Mouse (Mus musculus) heart, embryonic 12.5 days (tissue): ENCODE data around the gene Mgll. TPM values are rescaled to one million over a fixed set of nuclear protein-coding genes. Genes with fewer than 3 reads are reported as not detected.

ENCODE experiments used
- ATAC-seq: fragments of 200-750 bp; cut with Nextera tagmentation; 2 replicates; pipeline ENCODE4 v1.8.0; 2017; ENCODE audit warnings: moderate TSS enrichment, moderate library complexity; ENCODE audit not compliant: insufficient number of reproducible peaks, low FRiP score
- H3K27ac ChIP-seq: fragments of 300-500 bp; sonication (generic); 2 replicates; pipeline ENCODE4 v1.5.1; 2016; ENCODE audit warnings: mild to moderate bottlenecking, moderate library complexity; ENCODE audit not compliant: poor library complexity, severe bottlenecking
- H3K27me3 ChIP-seq: fragments of 300-500 bp; sonication (generic); replicated peaks from 2 replicates; pipeline ENCODE4 v1.6.1; 2016; ENCODE audit warnings: mild to moderate bottlenecking, moderate library complexity
- H3K36me3 ChIP-seq: fragments of 300-500 bp; sonication (generic); 2 replicates; pipeline ENCODE4 v1.6.1; 2016; ENCODE audit warnings: mild to moderate bottlenecking, moderate library complexity
- H3K4me1 ChIP-seq: fragments of 300-500 bp; sonication (generic); replicated peaks from 2 replicates; pipeline ENCODE4 v1.6.1; 2016; ENCODE audit warnings: mild to moderate bottlenecking
- H3K4me2 ChIP-seq: fragments of 300-500 bp; sonication (generic); 2 replicates; pipeline ENCODE4 v1.6.1; 2016; ENCODE audit warnings: mild to moderate bottlenecking, moderate library complexity
- H3K4me3 ChIP-seq: fragments of 300-500 bp; sonication (generic); 2 replicates; pipeline ENCODE4 v1.5.1; 2016; ENCODE audit warnings: mild to moderate bottlenecking
- H3K9ac ChIP-seq: fragments of 300-500 bp; sonication (generic); 2 replicates; pipeline ENCODE4 v1.6.1; 2016; ENCODE audit warnings: mild to moderate bottlenecking, moderate library complexity
- H3K9me3 ChIP-seq: fragments of 300-500 bp; sonication (generic); replicated peaks from 2 replicates; pipeline ENCODE4 v1.6.1; 2016; ENCODE audit warnings: mild to moderate bottlenecking, moderate library complexity
- WGBS: fragments of 180-500 bp; shearing (Covaris S2); methylation state at CpG from one replicate; pipeline ENCODE4 v1.1.7; 2016; 5-methylcytosine and 5-hydroxymethylcytosine counted together
- polyA plus RNA-seq: library from polyadenylated mRNA; unstranded; fragments of >200 nt; fragmentation: Nextera tagmentation; extraction: Ambion mirVana; gene quantifications from 2 replicates; pipeline ENCODE4 v1.2.1, GENCODE M21; 2016

Mgll gene
- polyA plus RNA-seq, 1 experiment from 2014 or later, result 9.2 TPM

DNA sequence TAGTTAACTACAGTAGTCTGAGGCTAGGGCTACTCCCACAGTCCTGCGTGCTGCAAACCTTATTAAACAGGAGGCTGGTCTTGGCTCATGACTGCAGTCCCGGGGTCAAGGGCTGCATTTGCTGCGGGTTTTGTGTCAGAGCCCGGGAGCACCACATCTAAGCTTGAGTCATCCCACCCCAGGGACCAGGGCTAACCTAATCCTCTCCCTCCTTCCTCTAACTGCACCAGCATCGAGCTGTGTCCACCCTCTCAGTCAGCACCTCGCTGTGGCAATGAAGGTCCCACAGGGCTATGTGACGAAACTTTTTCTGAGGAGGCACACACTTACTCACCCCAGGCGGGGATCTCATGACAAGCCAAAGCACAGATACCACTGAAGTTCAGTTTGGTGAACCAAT lies 22.1 kb downstream of the Mgll start:
- H3K27ac ChIP-seq, result no peak overlapping the region
- H3K36me3 ChIP-seq, result no peaks in the 10 kb centered on the region
- H3K9ac ChIP-seq, result no peak overlapping the region
- 78% methylated on average over 8 of the region's 8 CpGs for WGBS
- no peak overlapping the region for H3K4me3 ChIP-seq
- no peak for ATAC-seq
- no peaks in the 10 kb centered on the region for H3K9me3 ChIP-seq
- no peaks in the 10 kb centered on the region; the same call in 1 of the 2 replicates for H3K27me3 ChIP-seq
- no peaks in the 10 kb centered on the region for H3K4me1 ChIP-seq
- no peak overlapping the region for H3K4me2 ChIP-seq

DNA sequence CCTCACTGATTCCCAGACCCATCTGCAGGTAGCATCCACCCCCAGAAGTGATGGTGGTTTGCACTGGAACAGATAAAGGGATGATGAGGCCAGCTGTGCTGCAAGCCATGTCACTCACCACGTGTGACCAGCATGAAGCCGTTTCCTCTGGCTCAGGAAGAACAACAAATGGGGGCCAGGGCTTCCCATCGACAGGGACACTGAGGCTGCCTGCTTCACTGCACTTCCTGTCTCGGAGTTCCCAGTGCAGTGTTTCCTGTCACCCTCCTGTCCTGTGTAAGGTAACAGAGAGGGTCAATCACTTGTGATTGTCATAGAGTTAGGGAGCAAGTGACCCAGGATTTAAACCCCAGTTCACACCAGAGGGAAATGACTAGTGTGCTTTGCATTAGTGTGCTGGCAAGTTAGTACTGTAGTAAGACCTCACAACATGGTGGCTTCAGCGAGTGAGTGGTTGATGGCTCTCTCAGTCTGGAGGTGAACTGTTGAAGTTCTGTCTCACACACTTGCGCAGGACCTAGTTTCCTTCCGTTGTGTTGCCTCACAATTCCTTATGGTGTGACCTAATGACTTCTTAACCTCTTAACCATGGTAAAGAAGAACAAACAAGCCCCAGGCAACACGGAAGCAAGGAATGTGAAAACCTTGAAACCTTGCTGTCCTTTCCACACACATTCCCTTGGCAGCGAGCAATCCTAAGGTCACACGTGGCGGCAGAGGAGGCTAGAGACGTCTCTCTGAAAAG lies 23.3 kb downstream of the Mgll start:
- no peak overlapping the region for H3K4me2 ChIP-seq
- no peaks in the 10 kb centered on the region for H3K27me3 ChIP-seq
- WGBS, result 64% methylated on average over 12 of the region's 12 CpGs
- no peak overlapping the region for H3K27ac ChIP-seq
- peaks cover 4% of the 10 kb centered on the region for H3K4me1 ChIP-seq
- no peaks in the 10 kb centered on the region for H3K9me3 ChIP-seq
- no peak overlapping the region for H3K4me3 ChIP-seq
- no peak overlapping the region for H3K9ac ChIP-seq
- ATAC-seq, result no peak
- no peaks in the 10 kb centered on the region for H3K36me3 ChIP-seq

DNA sequence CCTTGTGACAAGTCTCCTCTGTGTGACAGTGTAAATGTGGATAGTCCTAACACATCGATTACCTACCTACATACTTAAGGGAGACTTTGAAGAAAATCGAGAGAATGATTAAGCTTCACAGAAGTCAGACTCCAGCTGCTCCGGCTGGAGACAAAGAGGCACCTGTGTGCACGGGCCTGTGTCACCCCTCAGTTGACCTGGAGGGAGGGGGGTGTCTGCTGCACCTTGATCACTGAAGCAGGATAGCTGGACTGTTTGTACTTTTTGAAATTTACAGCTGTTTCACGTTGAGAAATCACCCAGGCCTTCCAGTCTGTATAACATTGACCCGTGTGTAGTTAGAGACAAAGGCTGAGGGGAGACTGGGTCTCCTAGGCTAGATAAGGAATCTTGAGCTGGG lies 26.7 kb downstream of the Mgll start:
- Histone ChIP-seq H3K9me3 (no peaks in the 10 kb centered on the region), H3K4me2 (no peak overlapping the region), H3K36me3 (no peaks in the 10 kb centered on the region), H3K4me1 (peaks cover 13% of the 10 kb centered on the region), H3K27ac (no peak overlapping the region), H3K9ac (no peak overlapping the region), H3K27me3 (no peaks in the 10 kb centered on the region), H3K4me3 (no peak overlapping the region)
- 73% methylated on average over 6 of the region's 6 CpGs for WGBS
- no peak for ATAC-seq

DNA sequence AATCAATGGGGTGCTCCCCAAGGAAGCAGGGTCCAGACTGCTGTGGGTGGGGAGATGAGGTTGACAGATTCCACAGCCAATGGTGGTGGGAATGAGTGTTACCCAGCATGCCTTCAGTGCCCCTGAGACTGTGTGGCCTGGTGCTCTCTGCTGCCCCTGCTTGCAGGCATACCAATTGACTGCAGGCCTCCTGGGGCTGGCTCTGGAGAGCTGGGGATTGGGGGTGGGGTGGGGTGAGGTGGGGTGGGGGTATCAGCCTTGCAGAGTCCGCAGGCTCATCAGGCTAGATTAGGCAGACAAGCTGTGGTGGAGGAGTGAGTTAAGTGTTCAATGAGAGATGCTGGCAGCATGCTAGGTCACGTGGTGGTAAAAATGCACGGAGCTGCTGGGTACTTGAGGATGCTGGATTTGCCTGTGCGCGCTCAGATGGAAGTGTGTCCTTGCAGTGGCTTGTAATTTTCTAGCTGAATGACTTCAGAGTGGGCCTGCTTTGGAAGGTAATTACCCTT lies 28.6 kb downstream of the Mgll start:
- Histone ChIP-seq H3K4me2 (no peak overlapping the region), H3K9me3 (no peaks in the 10 kb centered on the region), H3K9ac (no peak overlapping the region), H3K36me3 (no peaks in the 10 kb centered on the region), H3K4me1 (peaks cover 15% of the 10 kb centered on the region), H3K4me3 (no peak overlapping the region), H3K27me3 (no peaks in the 10 kb centered on the region), H3K27ac (peak overlapping the region; percentile 17; the same call in 1 of the 2 replicates)
- peak; percentile 10; the same call in 1 of the 2 replicates for ATAC-seq
- WGBS, result 47% methylated on average over 5 of the region's 5 CpGs

DNA sequence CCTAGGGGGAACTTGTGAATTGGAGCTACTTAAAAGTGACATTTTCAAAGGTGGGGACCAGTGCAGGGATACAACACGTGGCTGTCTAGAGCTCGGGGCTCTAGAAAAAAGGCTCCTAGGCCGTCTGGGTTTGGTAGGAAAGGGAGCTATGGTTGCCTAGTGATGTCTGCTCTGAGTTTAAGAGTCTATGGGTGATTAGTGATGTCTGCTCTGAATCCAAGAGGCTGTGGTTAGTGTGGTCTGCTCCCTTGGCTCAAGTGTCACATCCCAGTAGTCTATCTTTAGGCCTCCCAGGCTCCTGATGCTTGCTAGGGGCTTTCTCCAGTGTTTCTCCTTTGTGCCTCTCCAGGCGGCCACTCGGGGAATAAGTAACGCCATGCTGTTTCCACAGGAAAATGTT lies 29.4 kb downstream of the Mgll start:
- no peak overlapping the region for H3K9ac ChIP-seq
- H3K4me1 ChIP-seq, result peaks cover 23% of the 10 kb centered on the region
- no peaks in the 10 kb centered on the region for H3K36me3 ChIP-seq
- no peak overlapping the region for H3K27ac ChIP-seq
- no peak overlapping the region for H3K4me3 ChIP-seq
- WGBS, result 58% methylated on average over 6 of the region's 6 CpGs
- no peak for ATAC-seq
- no peaks in the 10 kb centered on the region for H3K9me3 ChIP-seq
- H3K27me3 ChIP-seq, result no peaks in the 10 kb centered on the region
- H3K4me2 ChIP-seq, result no peak overlapping the region

DNA sequence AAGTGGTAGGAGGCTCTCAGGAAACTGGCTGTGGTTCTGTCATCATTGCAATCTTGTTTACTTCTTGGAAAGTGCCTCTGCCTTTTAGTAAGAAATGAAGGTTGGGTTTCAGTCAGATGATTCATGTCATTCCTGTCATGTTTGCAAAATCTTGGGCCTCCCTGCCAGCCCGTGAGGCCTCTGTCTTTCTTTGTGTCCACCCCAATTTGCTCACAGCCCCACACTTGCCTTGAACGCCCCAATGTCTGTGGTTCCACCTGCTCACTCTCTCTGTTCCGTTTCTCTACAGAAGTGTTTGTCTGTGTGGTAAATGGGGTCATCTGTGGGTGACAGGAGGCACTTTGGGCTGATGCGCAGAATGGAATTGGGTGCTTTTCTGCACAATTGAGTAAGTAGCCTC lies 32.8 kb downstream of the Mgll start:
- 81% methylated on average over 4 of the region's 4 CpGs for WGBS
- H3K9ac ChIP-seq, result no peak overlapping the region
- H3K27ac ChIP-seq, result no peak overlapping the region

DNA sequence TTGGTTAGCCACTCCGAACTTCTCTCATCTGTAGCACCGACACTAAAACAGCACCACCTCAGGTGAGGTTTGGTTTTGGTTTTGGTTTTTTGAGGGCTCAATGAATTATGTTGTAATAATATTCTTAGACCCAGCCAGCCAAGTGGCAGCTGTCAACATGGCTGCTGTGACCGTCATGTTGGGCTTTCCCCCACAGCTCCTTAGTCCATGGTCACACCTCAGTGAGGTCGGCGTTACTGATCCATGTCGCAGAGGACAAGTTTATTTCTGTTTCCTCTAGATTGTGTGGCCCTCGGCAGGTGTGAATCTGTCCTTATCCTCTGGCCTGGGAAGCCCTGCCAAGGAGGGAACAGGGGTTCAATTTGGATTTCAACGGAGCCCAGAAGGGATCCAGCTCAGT lies 33.9 kb downstream of the Mgll start:
- 57% methylated on average over 8 of the region's 8 CpGs for WGBS
- no peak for ATAC-seq
- H3K4me2 ChIP-seq, result no peak overlapping the region
- H3K9ac ChIP-seq, result no peak overlapping the region
- no peak overlapping the region for H3K27ac ChIP-seq
- no peaks in the 10 kb centered on the region for H3K36me3 ChIP-seq
- H3K27me3 ChIP-seq, result peaks cover 12% of the 10 kb centered on the region
- H3K4me3 ChIP-seq, result no peak overlapping the region
- H3K4me1 ChIP-seq, result peaks cover 56% of the 10 kb centered on the region
- H3K9me3 ChIP-seq, result no peaks in the 10 kb centered on the region

More for the DNA sequence above, 32.8 kb downstream of the Mgll start:
- Histone ChIP-seq H3K4me3 (no peak overlapping the region), H3K36me3 (no peaks in the 10 kb centered on the region), H3K4me1 (peaks cover 55% of the 10 kb centered on the region), H3K27me3 (peaks cover 12% of the 10 kb centered on the region), H3K9me3 (no peaks in the 10 kb centered on the region), H3K4me2 (no peak overlapping the region)
- ATAC-seq, result no peak

DNA sequence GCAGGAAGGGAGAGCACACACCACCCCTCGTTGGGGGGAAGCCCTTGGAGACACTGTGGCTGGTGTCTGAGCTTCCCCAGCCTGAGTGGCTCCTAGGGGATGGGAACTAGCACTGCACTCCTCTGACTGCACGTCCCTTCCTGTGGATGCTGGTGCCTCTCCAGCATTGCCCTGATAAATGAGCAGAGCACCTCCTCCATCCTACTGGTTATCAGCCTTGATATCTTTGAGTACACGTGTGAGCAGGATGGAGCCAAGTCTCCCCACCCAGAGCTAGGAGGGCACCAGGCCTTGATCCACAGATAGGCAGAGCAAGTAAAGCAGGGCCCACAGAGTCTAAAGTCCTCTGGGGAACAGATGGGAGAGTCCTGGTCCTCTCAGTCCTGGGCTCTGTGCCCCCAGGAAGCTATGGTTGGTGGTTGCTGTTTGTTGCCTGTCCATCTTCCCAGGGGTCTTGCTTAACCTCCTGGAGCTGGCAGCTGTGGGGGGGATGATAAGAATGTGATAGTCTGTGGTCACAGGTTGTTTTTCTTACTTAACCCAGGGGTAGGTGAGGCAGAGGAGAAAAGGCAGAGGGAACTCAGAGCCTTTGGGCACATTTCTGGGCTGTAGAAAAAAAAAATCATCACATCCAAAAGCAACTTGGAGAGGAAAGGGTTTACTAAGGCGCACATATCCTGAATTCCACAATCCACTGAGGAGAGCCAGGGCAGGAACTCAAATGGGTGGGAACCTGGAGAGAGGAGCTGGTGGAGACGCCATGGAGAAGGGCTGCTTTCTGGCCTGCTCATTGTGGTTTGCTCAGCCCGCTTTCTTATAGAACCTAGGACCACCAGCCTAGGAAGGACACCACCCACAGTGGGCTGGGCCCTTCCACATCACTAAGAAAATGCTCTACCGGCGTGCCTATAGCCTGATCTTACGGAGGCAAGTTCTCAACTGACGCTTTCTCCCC lies 34.6 kb downstream of the Mgll start:
- peak; percentile 60; the same call in 1 of the 2 replicates for ATAC-seq
- H3K27me3 ChIP-seq, result peaks cover 12% of the 10 kb centered on the region
- H3K27ac ChIP-seq, result 0 out of 2 replicates have a peak overlapping the region, but pooled peaks have one; percentile 21
- peaks cover 53% of the 10 kb centered on the region for H3K4me1 ChIP-seq
- no peaks in the 10 kb centered on the region for H3K9me3 ChIP-seq
- H3K36me3 ChIP-seq, result no peaks in the 10 kb centered on the region
- WGBS, result 57% methylated on average over 10 of the region's 10 CpGs
- H3K4me3 ChIP-seq, result no peak overlapping the region
- H3K9ac ChIP-seq, result no peak overlapping the region
- H3K4me2 ChIP-seq, result no peak overlapping the region

DNA sequence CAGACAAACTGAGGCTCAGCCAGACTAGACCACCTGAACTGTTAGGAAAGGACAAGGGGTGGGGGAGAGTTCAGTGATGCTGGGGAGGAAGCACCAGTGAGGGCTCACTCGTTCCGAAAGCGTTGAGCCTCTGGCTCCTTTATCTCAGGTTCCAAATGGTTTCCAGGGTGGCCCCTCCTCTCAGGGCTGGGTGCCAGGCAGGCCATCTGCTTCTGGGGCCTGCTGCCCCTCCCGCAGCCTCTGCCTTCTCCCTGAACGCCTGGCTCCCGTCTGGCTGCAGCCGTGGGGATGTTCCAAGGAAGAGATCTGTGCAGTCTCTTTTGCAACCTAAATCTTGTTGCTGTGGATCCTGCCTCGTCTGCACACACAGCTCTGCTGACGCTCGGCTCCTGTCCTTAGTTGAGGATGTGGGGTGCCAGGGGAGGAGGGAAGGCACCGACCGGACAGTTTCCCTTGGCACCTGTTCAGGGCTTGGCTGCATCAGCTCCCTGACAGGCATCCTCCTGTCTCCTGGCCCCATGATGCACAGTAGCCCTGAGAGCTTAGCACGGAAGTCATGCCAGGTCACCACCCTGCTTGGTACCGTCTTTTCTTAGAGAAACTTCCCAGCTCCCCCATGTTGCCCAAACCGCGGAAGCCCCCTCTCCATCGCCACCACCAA lies 35.7 kb downstream of the Mgll start:
- Histone ChIP-seq H3K27me3 (peaks cover 12% of the 10 kb centered on the region), H3K4me3 (no peak overlapping the region), H3K9ac (0 out of 2 replicates have a peak overlapping the region, but pooled peaks have one; percentile 1), H3K36me3 (no peaks in the 10 kb centered on the region), H3K27ac (no peak overlapping the region), H3K9me3 (no peaks in the 10 kb centered on the region), H3K4me1 (peaks cover 53% of the 10 kb centered on the region), H3K4me2 (no peak overlapping the region; the same call in none of the 2 replicates)
- peak; percentile 61 for ATAC-seq
- WGBS, result 45% methylated on average over 17 of the region's 17 CpGs

DNA sequence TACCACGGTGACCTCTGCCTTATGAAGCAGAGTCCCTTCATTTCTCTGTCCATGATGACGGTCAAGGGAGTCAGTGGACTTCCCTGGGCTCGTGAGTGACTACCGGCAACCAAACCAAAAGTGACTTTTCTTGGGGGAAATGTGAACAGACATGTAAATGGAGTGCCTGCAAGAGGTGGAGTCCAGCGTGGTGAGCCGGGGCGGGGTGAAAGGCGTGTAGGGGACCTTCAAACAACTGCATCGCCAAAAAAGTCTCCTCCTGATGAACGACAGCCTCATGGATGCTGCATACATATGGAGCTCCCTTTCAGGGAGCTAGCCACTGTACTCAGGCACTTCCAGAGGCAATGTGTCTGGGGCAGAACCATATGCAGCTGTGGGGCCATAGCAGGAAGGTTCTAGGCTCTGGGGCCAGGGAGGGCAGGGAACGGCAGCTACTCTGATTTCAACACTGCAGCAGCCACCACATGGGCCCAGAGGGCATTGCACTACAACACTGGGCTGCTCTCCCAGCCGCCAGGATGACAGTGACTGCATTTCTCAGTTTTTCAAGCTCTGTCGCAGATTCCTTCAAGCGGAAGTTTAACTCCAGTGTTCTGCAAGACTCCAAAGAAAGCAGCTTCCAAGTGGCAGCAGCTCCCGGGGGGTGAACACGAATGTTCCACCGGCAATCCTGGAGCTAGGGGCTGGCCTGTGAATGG lies 36.9 kb downstream of the Mgll start:
- H3K9me3 ChIP-seq, result no peaks in the 10 kb centered on the region
- peaks cover 12% of the 10 kb centered on the region for H3K27me3 ChIP-seq
- no peak overlapping the region for H3K4me2 ChIP-seq
- WGBS, result 75% methylated on average over 17 of the region's 17 CpGs
- H3K4me1 ChIP-seq, result peaks cover 61% of the 10 kb centered on the region
- H3K27ac ChIP-seq, result no peak overlapping the region
- no peak overlapping the region for H3K9ac ChIP-seq
- no peaks in the 10 kb centered on the region for H3K36me3 ChIP-seq
- no peak overlapping the region for H3K4me3 ChIP-seq
- no peak for ATAC-seq
